Mouse (Mus musculus) midbrain, embryonic 16.5 days (tissue): ENCODE measurements around the gene Usp6nl. TPM values are rescaled to one million over a fixed set of nuclear protein-coding genes. Genes with fewer than 3 reads are reported as not detected.

Experiments
- ATAC-seq: fragments of 200-750 bp; cut with Nextera tagmentation; 2 replicates; pipeline ENCODE4 v1.8.0; 2017; ENCODE audit warnings: moderate TSS enrichment
- H3K27ac ChIP-seq: fragments of 300-500 bp; sonication (generic); 2 replicates; pipeline ENCODE4 v1.5.1; 2014; ENCODE audit warnings: mild to moderate bottlenecking, low read length, mixed read lengths
- H3K27me3 ChIP-seq: fragments of 300-500 bp; sonication (generic); 2 replicates; pipeline ENCODE4 v1.6.1; 2014; ENCODE audit warnings: low read depth, low read length, mixed read lengths; ENCODE audit not compliant: control insufficient read depth, insufficient read depth
- H3K36me3 ChIP-seq: fragments of 300-500 bp; sonication (generic); 2 replicates; pipeline ENCODE4 v1.6.1; 2014; ENCODE audit warnings: mild to moderate bottlenecking, low read length, moderate library complexity, mixed read lengths; ENCODE audit not compliant: control insufficient read depth, insufficient read depth
- H3K4me1 ChIP-seq: fragments of 300-500 bp; sonication (generic); 2 replicates; pipeline ENCODE4 v1.6.1; 2014; ENCODE audit warnings: mild to moderate bottlenecking, low read length, mixed read lengths; ENCODE audit not compliant: control insufficient read depth, insufficient read depth
- H3K4me2 ChIP-seq: fragments of 300-500 bp; sonication (generic); 2 replicates; pipeline ENCODE4 v1.6.1; 2014; ENCODE audit warnings: mild to moderate bottlenecking, low read length, mixed read lengths
- H3K4me3 ChIP-seq: fragments of 300-500 bp; sonication (generic); 2 replicates; pipeline ENCODE4 v1.5.1; 2014; ENCODE audit warnings: low read depth, mild to moderate bottlenecking, low read length, moderate library complexity, mixed read lengths
- H3K9ac ChIP-seq: fragments of 300-500 bp; sonication (generic); 2 replicates; pipeline ENCODE4 v1.6.1; 2014; ENCODE audit warnings: low read depth, low read length, mixed read lengths
- H3K9me3 ChIP-seq: fragments of 300-500 bp; sonication (generic); replicated peaks from 2 replicates; pipeline ENCODE4 v1.6.1; 2014; ENCODE audit warnings: mild to moderate bottlenecking, low read length, mixed read lengths; ENCODE audit not compliant: control insufficient read depth, poor library complexity, severe bottlenecking
- WGBS: fragments of 180-500 bp; shearing (Covaris S2); extraction: QIAGEN DNeasy Blood & Tissue Kit; methylation state at CpG from one replicate; pipeline ENCODE4 v1.1.7; 2014; 5-methylcytosine and 5-hydroxymethylcytosine counted together
- polyA plus RNA-seq: library from polyadenylated mRNA; unstranded; fragments of >200 nt; fragmentation: Nextera tagmentation; extraction: Ambion mirVana; gene quantifications from 2 replicates; pipeline ENCODE4 v1.2.1, GENCODE M21; 2015

The Usp6nl gene
- polyA plus RNA-seq, 1 experiment from 2014 or later = 6.2 TPM

DNA sequence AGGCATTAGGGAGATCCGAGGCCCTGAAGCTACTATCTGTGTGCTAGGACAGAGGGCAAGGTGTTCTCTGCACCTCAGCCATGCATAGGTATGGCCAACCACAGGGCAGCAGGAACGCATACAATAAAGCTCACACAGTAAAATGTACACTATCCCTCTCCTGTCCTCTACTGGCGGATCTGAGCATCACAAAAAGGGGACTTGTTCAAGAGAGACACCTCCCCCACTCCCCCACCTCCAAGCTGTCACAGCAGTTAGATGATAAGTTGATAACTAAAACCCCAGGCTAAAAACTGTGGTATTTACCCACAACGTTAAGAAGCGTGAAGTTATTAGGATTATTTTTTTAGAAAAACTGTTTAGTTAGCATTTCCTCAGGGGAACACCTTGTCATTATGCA is 151.4 kb downstream of the Usp6nl start:
- Histone ChIP-seq H3K27ac (no peak overlapping the region), H3K27me3 (no peaks in the 10 kb centered on the region), H3K4me1 (0 out of 2 replicates have a peak, but pooled peaks cover 6% of the 10 kb centered on the region), H3K9ac (no peak overlapping the region), H3K4me3 (no peak overlapping the region), H3K36me3 (no peaks in the 10 kb centered on the region), H3K9me3 (no peaks in the 10 kb centered on the region; the same call in 1 of the 2 replicates), H3K4me2 (no peak overlapping the region)
- WGBS = 80% methylated on average over 5 of the region's 5 CpGs
- ATAC-seq = no peak

GRCm38 (mm10) chr2:6477884-6478283 is 155.4 kb downstream of the Usp6nl start:
- H3K4me2 ChIP-seq = no peak overlapping the region
- ATAC-seq = no peak
- H3K27me3 ChIP-seq = no peaks in the 10 kb centered on the region
- 92% methylated on average over 4 of the region's 4 CpGs for WGBS
- H3K36me3 ChIP-seq = no peaks in the 10 kb centered on the region
- H3K9me3 ChIP-seq = no peaks in the 10 kb centered on the region; the same call in 1 of the 2 replicates
- no peak overlapping the region for H3K27ac ChIP-seq
- no peaks in the 10 kb centered on the region for H3K4me1 ChIP-seq
- H3K4me3 ChIP-seq = no peak overlapping the region
- H3K9ac ChIP-seq = no peak overlapping the region

- H3K27ac ChIP-seq = no peak overlapping the region
- H3K9me3 ChIP-seq = no peaks in the 10 kb centered on the region; the same call in 1 of the 2 replicates
- ATAC-seq = no peak
- no peak overlapping the region for H3K4me3 ChIP-seq
- H3K4me1 ChIP-seq = no peaks in the 10 kb centered on the region
- 63% methylated on average over 16 of the region's 16 CpGs for WGBS
- no peak overlapping the region for H3K9ac ChIP-seq
- H3K27me3 ChIP-seq = no peaks in the 10 kb centered on the region
- no peaks in the 10 kb centered on the region for H3K36me3 ChIP-seq
- no peak overlapping the region for H3K4me2 ChIP-seq
Observed at GRCm38 (mm10) chr2:6478361-6478965, 156.0 kb downstream of the Usp6nl start.

DNA sequence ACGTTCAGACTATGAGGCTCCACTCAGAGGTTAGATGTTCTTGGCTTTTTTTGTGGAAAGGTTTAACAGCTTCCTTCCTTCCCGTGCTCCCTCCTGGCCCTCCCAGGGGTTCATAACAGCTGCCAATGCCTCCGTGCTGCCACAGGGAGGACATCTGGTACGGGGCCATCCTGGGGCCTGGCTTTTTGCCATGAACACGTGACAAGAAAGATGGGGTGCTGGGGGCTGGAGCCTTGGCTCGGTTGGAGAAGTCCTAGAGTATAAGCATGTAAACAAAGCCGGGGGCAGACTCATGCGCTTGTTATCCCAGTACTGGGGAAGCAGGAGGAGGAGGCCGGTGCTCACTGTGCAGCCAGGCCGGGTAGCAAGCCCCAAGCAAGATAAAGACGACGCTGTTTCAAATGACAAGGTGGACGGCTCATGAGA is 156.5 kb downstream of the Usp6nl start:
- H3K4me3 ChIP-seq = no peak overlapping the region
- ATAC-seq = 0 out of 2 replicates have a peak, but pooled peaks have one; percentile 30
- no peak overlapping the region for H3K27ac ChIP-seq
- no peaks in the 10 kb centered on the region; the same call in 1 of the 2 replicates for H3K9me3 ChIP-seq
- H3K4me1 ChIP-seq = no peaks in the 10 kb centered on the region; the same call in 1 of the 2 replicates
- no peaks in the 10 kb centered on the region for H3K36me3 ChIP-seq
- H3K27me3 ChIP-seq = no peaks in the 10 kb centered on the region
- 53% methylated on average over 13 of the region's 13 CpGs for WGBS
- H3K4me2 ChIP-seq = no peak overlapping the region
- H3K9ac ChIP-seq = no peak overlapping the region

DNA sequence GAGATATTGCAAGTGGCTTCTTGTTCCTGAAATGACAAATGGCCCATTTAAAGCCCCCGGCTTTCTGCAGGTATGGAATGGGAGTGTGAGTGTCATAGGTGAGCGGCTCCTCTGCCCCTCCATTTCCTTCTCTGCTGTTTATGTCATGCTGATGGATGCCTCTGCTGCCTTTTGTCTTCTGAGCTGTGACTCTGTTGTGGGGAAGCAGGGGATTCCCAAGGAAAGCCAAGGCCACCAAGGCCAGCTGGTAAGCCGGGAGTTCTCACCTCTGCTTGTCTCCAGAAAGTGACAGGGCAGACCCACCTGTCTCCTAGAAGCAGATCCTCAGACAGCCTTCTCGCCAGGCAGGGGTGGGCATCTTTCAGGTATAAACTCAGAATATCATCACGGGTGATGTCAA is 157.2 kb downstream of the Usp6nl start:
- no peaks in the 10 kb centered on the region for H3K27me3 ChIP-seq
- H3K4me1 ChIP-seq = no peaks in the 10 kb centered on the region; the same call in 1 of the 2 replicates
- H3K9me3 ChIP-seq = no peaks in the 10 kb centered on the region; the same call in 1 of the 2 replicates
- ATAC-seq = no peak
- no peak overlapping the region for H3K4me2 ChIP-seq
- H3K27ac ChIP-seq = no peak overlapping the region
- 86% methylated on average over 5 of the region's 5 CpGs for WGBS
- no peak overlapping the region for H3K4me3 ChIP-seq
- no peak overlapping the region for H3K9ac ChIP-seq
- H3K36me3 ChIP-seq = no peaks in the 10 kb centered on the region

- 94% methylated on average over 8 of the region's 8 CpGs for WGBS
- H3K9ac ChIP-seq = no peak overlapping the region
- H3K27me3 ChIP-seq = no peaks in the 10 kb centered on the region
- no peak overlapping the region for H3K27ac ChIP-seq
- no peaks in the 10 kb centered on the region for H3K9me3 ChIP-seq
- H3K4me3 ChIP-seq = no peak overlapping the region
- H3K36me3 ChIP-seq = no peaks in the 10 kb centered on the region
- ATAC-seq = no peak
- H3K4me1 ChIP-seq = no peaks in the 10 kb centered on the region; the same call in 1 of the 2 replicates
- H3K4me2 ChIP-seq = no peak overlapping the region
Observed at GRCm38 (mm10) chr2:6481966-6482365, 159.5 kb downstream of the Usp6nl start.

DNA sequence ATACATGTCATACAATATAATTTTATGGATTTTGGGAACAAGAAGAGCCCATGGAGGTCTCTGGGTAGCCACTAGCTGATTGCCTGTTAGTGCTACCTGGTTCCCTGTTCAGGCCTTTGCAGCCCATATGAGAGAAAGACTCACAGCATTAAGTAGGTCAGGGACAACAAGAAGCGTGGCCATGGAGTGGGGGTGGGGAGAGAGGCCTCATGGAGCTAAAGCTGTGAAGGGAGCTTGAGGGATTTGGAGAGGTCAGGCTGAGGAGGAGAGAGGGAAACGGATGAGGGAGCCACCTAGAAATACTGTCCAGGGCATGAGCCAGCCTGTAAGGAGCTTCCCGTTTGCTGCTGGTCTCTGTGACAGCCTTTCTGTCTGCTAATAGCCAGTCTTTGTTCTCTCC is 159.9 kb downstream of the Usp6nl start:
- no peak overlapping the region for H3K4me3 ChIP-seq
- ATAC-seq = no peak
- no peak overlapping the region for H3K4me2 ChIP-seq
- H3K9ac ChIP-seq = no peak overlapping the region
- H3K9me3 ChIP-seq = no peaks in the 10 kb centered on the region
- H3K27me3 ChIP-seq = no peaks in the 10 kb centered on the region
- WGBS = 31% methylated on average over 3 of the region's 3 CpGs
- H3K36me3 ChIP-seq = no peaks in the 10 kb centered on the region
- no peak overlapping the region for H3K27ac ChIP-seq
- no peaks in the 10 kb centered on the region; the same call in 1 of the 2 replicates for H3K4me1 ChIP-seq

- Histone ChIP-seq H3K27me3 (no peaks in the 10 kb centered on the region), H3K9me3 (no peaks in the 10 kb centered on the region), H3K27ac (peak overlapping the region; percentile 58), H3K4me3 (no peak overlapping the region), H3K36me3 (no peaks in the 10 kb centered on the region), H3K4me2 (no peak overlapping the region), H3K9ac (no peak overlapping the region), H3K4me1 (no peaks in the 10 kb centered on the region; the same call in 1 of the 2 replicates)
- 23% methylated on average over 8 of the region's 8 CpGs for WGBS
- peak; percentile 64 for ATAC-seq
Observed at GRCm38 (mm10) chr2:6483081-6483992, 160.9 kb downstream of the Usp6nl start.

DNA sequence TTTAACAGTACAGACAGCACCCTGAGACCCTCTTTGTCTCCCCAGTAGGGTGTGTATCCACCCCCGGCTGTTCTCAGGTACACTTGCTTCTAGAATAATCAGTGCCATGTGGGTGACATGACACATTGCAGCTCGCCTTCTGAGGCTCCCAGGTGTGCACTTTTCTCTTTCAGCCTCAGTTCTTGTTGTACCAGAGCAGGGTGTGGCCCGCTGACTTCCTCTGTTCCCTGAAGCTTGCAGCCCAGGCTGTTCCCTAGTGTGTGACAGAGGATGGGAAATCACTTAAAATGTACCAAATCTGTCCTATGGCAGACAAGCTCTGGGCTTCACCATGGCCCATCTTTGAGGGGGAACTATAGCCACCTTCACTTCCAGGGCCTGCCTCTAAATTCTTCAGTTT is 161.7 kb downstream of the Usp6nl start:
- Histone ChIP-seq H3K4me1 (no peaks in the 10 kb centered on the region; the same call in 1 of the 2 replicates), H3K27ac (peak overlapping the region; percentile 58), H3K27me3 (no peaks in the 10 kb centered on the region), H3K9me3 (no peaks in the 10 kb centered on the region), H3K4me3 (no peak overlapping the region), H3K4me2 (no peak overlapping the region), H3K36me3 (no peaks in the 10 kb centered on the region), H3K9ac (no peak overlapping the region)
- 83% methylated on average over 3 of the region's 3 CpGs for WGBS
- no peak for ATAC-seq
